Mouse (Mus musculus): ENCODE results near the gene Pparg. TPM values are rescaled to one million over a fixed set of nuclear protein-coding genes. Genes with fewer than 3 reads are reported as not detected.

The Pparg gene
- polyA plus RNA-seq, 1 experiment from 2014 or later, result 0.51 TPM

GRCm38 (mm10) chr6:115492952-115493613, 132.3 kb downstream of the Pparg start:
- no peak for DNase-seq (ENCODE audit: low spot score)
- Histone ChIP-seq H3K4me2 (replicated peaks) (no peak overlapping the region), H3K9ac (no peak overlapping the region), H3K36me3 (replicated peaks; ENCODE audit: control insufficient read depth, insufficient read depth) (no peaks in the 10 kb centered on the region), H3K4me3 (replicated peaks; ENCODE audit: low read length) (no peak overlapping the region), H3K9me3 (ENCODE audit: control insufficient read depth, low read length) (no peaks in the 10 kb centered on the region), H3K27ac (no peak overlapping the region), H3K4me1 (replicated peaks; ENCODE audit: control insufficient read depth, insufficient read depth, low read length) (no peaks in the 10 kb centered on the region), H3K27me3 (ENCODE audit: control insufficient read depth, insufficient read depth, low read length) (no peaks in the 10 kb centered on the region)
- 79% methylated on average over 11 of the region's 11 CpGs for WGBS
- no peak for ATAC-seq (ENCODE audit: low FRiP score)

GRCm38 (mm10) chr6:115493824-115494223, 133.1 kb downstream of the Pparg start:
- H3K4me3 ChIP-seq (replicated peaks; ENCODE audit: low read length), result no peak overlapping the region
- H3K9me3 ChIP-seq (ENCODE audit: control insufficient read depth, low read length), result no peaks in the 10 kb centered on the region
- H3K4me1 ChIP-seq (replicated peaks; ENCODE audit: control insufficient read depth, insufficient read depth, low read length), result no peaks in the 10 kb centered on the region
- DNase-seq (ENCODE audit: low spot score) (no peak), ATAC-seq (ENCODE audit: low FRiP score) (no peak)
- H3K27me3 ChIP-seq (ENCODE audit: control insufficient read depth, insufficient read depth, low read length), result no peaks in the 10 kb centered on the region
- no peak overlapping the region for H3K4me2 ChIP-seq (replicated peaks)
- no peak overlapping the region for H3K9ac ChIP-seq
- no peaks in the 10 kb centered on the region for H3K36me3 ChIP-seq (replicated peaks; ENCODE audit: control insufficient read depth, insufficient read depth)
- H3K27ac ChIP-seq, result no peak overlapping the region

DNA sequence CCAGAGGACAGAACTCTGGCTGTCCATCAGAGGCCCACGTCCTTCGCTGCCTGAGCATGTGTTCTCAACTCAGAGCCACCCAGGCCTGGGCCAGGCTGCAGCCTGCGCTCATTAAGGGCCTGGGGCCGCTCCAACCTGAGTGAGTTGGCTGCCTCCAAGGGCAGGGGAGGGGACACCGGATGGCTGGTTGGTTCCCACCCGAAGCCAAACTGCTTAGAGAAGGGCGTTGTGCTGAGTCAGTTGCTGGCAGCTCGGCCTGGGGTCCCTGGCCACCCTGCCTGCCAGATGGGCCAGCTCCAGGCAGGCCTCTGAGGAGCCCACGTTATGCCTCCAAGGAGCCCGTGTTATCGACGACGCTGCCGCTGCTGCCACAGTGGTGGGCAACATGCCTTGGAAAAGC, 138.8 kb downstream of the Pparg start:
- no peaks in the 10 kb centered on the region for H3K27me3 ChIP-seq (ENCODE audit: control insufficient read depth, insufficient read depth, low read length)
- no peak overlapping the region for H3K4me3 ChIP-seq (replicated peaks; ENCODE audit: low read length)
- H3K9me3 ChIP-seq (ENCODE audit: control insufficient read depth, low read length), result no peaks in the 10 kb centered on the region
- ATAC-seq (ENCODE audit: low FRiP score) (no peak), DNase-seq (ENCODE audit: low spot score) (no peak)
- no peak overlapping the region for H3K9ac ChIP-seq
- 64% methylated on average over 14 of the region's 14 CpGs for WGBS
- no peak overlapping the region for H3K4me2 ChIP-seq (replicated peaks)
- H3K4me1 ChIP-seq (replicated peaks; ENCODE audit: control insufficient read depth, insufficient read depth, low read length), result no peaks in the 10 kb centered on the region
- no peaks in the 10 kb centered on the region for H3K36me3 ChIP-seq (replicated peaks; ENCODE audit: control insufficient read depth, insufficient read depth)
- H3K27ac ChIP-seq, result no peak overlapping the region

GRCm38 (mm10) chr6:115500234-115500633, 139.5 kb downstream of the Pparg start:
- Histone ChIP-seq H3K4me1 (replicated peaks; ENCODE audit: control insufficient read depth, insufficient read depth, low read length) (no peaks in the 10 kb centered on the region), H3K27ac (no peak overlapping the region), H3K27me3 (ENCODE audit: control insufficient read depth, insufficient read depth, low read length) (no peaks in the 10 kb centered on the region), H3K4me2 (replicated peaks) (no peak overlapping the region), H3K9ac (no peak overlapping the region), H3K36me3 (replicated peaks; ENCODE audit: control insufficient read depth, insufficient read depth) (no peaks in the 10 kb centered on the region), H3K9me3 (ENCODE audit: control insufficient read depth, low read length) (no peaks in the 10 kb centered on the region), H3K4me3 (replicated peaks; ENCODE audit: low read length) (no peak overlapping the region)
- ATAC-seq (ENCODE audit: low FRiP score) (no peak), DNase-seq (ENCODE audit: low spot score) (no peak)
- WGBS, result 90% methylated on average over 10 of the region's 10 CpGs

GRCm38 (mm10) chr6:115501131-115501530, 140.4 kb downstream of the Pparg start:
- Histone ChIP-seq H3K36me3 (replicated peaks; ENCODE audit: control insufficient read depth, insufficient read depth) (no peaks in the 10 kb centered on the region), H3K4me1 (replicated peaks; ENCODE audit: control insufficient read depth, insufficient read depth, low read length) (no peaks in the 10 kb centered on the region), H3K9ac (no peak overlapping the region), H3K4me2 (replicated peaks) (no peak overlapping the region), H3K27ac (no peak overlapping the region), H3K9me3 (ENCODE audit: control insufficient read depth, low read length) (no peaks in the 10 kb centered on the region), H3K27me3 (ENCODE audit: control insufficient read depth, insufficient read depth, low read length) (no peaks in the 10 kb centered on the region), H3K4me3 (replicated peaks; ENCODE audit: low read length) (no peak overlapping the region)
- ATAC-seq (ENCODE audit: low FRiP score), result no peak
- 84% methylated on average over 3 of the region's 3 CpGs for WGBS
- DNase-seq (ENCODE audit: low spot score), result no peak

- DNase-seq (ENCODE audit: low spot score) (no peak), ATAC-seq (ENCODE audit: low FRiP score) (no peak)
- no peak overlapping the region for H3K4me3 ChIP-seq (replicated peaks; ENCODE audit: low read length)
- H3K4me1 ChIP-seq (replicated peaks; ENCODE audit: control insufficient read depth, insufficient read depth, low read length), result no peaks in the 10 kb centered on the region
- no peak overlapping the region for H3K27ac ChIP-seq
- 95% methylated on average over 4 of the region's 4 CpGs for WGBS
- H3K9ac ChIP-seq, result no peak overlapping the region
- no peaks in the 10 kb centered on the region for H3K36me3 ChIP-seq (replicated peaks; ENCODE audit: control insufficient read depth, insufficient read depth)
- no peak overlapping the region for H3K4me2 ChIP-seq (replicated peaks)
- H3K27me3 ChIP-seq (ENCODE audit: control insufficient read depth, insufficient read depth, low read length), result no peaks in the 10 kb centered on the region
- peaks cover under 1% of the 10 kb centered on the region; the same call in 1 of the 2 replicates for H3K9me3 ChIP-seq (ENCODE audit: control insufficient read depth, low read length)
These were observed 142.3 kb downstream of the Pparg start for GRCm38 (mm10) chr6:115503038-115503437.

DNA sequence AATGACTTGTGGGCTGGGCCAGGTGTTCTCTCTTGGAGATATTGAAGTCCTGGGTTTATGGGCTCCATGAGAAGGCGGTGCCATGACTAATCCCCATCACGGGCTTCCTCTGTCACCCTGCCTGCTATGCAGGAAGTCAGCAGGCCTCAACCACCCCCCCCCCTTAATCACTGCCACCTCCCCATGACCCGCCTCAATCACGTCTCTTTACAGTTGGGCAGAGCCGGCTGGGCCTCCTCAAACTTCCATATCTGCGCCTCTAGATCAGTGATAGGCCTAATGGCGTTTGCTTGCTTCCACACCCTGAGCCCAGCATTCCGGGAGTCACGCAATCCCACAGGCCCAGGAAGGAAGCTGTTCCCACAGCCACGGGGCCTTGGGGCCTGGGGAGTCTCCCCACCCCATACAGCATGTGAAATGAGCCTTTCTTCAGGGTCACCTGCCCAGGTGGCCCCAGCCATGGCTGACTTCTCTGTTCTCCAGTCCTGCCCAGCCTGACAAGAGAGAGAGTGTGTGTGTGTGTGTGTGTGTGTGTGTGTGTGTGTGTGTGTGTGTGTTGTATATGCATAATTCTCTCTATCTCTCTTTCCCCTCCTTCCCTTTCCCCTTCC, 142.9 kb downstream of the Pparg start:
- H3K9ac ChIP-seq, result no peak overlapping the region
- ATAC-seq (ENCODE audit: low FRiP score) (no peak), DNase-seq (ENCODE audit: low spot score) (no peak)
- H3K27ac ChIP-seq, result no peak overlapping the region
- WGBS, result 92% methylated on average over 10 of the region's 10 CpGs
- H3K4me1 ChIP-seq (replicated peaks; ENCODE audit: control insufficient read depth, insufficient read depth, low read length), result no peaks in the 10 kb centered on the region
- peaks cover 7% of the 10 kb centered on the region for H3K9me3 ChIP-seq (ENCODE audit: control insufficient read depth, low read length)
- no peaks in the 10 kb centered on the region for H3K27me3 ChIP-seq (ENCODE audit: control insufficient read depth, insufficient read depth, low read length)
- H3K4me2 ChIP-seq (replicated peaks), result no peak overlapping the region
- no peak overlapping the region for H3K4me3 ChIP-seq (replicated peaks; ENCODE audit: low read length)
- H3K36me3 ChIP-seq (replicated peaks; ENCODE audit: control insufficient read depth, insufficient read depth), result no peaks in the 10 kb centered on the region

DNA sequence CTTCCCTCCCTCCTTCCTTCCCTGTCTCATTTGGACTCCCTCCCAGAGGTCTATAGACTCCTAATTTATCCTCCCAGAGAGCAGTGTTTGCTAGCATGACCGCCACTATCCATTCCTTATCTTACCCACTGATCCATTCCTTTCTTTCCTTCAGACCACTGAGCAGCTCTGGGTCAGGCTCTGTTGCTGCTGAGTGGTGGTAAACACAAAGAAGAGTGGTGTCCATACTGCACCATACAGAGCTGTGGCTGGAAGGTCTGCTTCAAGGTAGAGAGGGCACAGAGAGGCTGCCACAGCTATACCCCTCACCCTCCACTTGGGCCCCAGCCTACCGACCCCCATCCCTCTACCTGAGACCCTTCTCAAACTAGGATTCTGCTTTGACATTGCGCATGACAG, 143.4 kb downstream of the Pparg start:
- Histone ChIP-seq H3K9ac (no peak overlapping the region), H3K4me3 (replicated peaks; ENCODE audit: low read length) (no peak overlapping the region), H3K27me3 (ENCODE audit: control insufficient read depth, insufficient read depth, low read length) (no peaks in the 10 kb centered on the region), H3K36me3 (replicated peaks; ENCODE audit: control insufficient read depth, insufficient read depth) (no peaks in the 10 kb centered on the region), H3K9me3 (ENCODE audit: control insufficient read depth, low read length) (peaks cover 10% of the 10 kb centered on the region), H3K4me1 (replicated peaks; ENCODE audit: control insufficient read depth, insufficient read depth, low read length) (no peaks in the 10 kb centered on the region), H3K27ac (no peak overlapping the region), H3K4me2 (replicated peaks) (no peak overlapping the region)
- WGBS, result 87% methylated on average over 3 of the region's 3 CpGs
- no peak for ATAC-seq (ENCODE audit: low FRiP score)
- no peak for DNase-seq (ENCODE audit: low spot score)

GRCm38 (mm10) chr6:115504915-115505314, 144.2 kb downstream of the Pparg start:
- no peak for ATAC-seq (ENCODE audit: low FRiP score)

More at GRCm38 (mm10) chr6:115504915-115505314, 144.2 kb downstream of the Pparg start:
- H3K27me3 ChIP-seq (ENCODE audit: control insufficient read depth, insufficient read depth, low read length), result no peaks in the 10 kb centered on the region
- H3K4me3 ChIP-seq (replicated peaks; ENCODE audit: low read length), result no peak overlapping the region
- WGBS, result 87% methylated on average over 5 of the region's 5 CpGs
- H3K4me1 ChIP-seq (replicated peaks; ENCODE audit: control insufficient read depth, insufficient read depth, low read length), result no peaks in the 10 kb centered on the region
- no peak overlapping the region for H3K9ac ChIP-seq
- no peak for DNase-seq (ENCODE audit: low spot score)
- no peak overlapping the region for H3K27ac ChIP-seq
- H3K9me3 ChIP-seq (ENCODE audit: control insufficient read depth, low read length), result peaks cover 10% of the 10 kb centered on the region
- no peaks in the 10 kb centered on the region for H3K36me3 ChIP-seq (replicated peaks; ENCODE audit: control insufficient read depth, insufficient read depth)
- no peak overlapping the region for H3K4me2 ChIP-seq (replicated peaks)
